Mouse (Mus musculus): ENCODE measurements around the gene Gcc1. TPM values are rescaled to one million over a fixed set of nuclear protein-coding genes. Genes with fewer than 3 reads are reported as not detected.

Gene Gcc1
- polyA plus RNA-seq, 1 experiment from 2014 or later: 10.4 TPM

GRCm38 (mm10) chr6:28416981-28417380 is 11.2 kb downstream of the Gcc1 start:
- Histone ChIP-seq H3K9me3 (ENCODE audit: control insufficient read depth, low read length) (no peaks in the 10 kb centered on the region), H3K27ac (ENCODE audit: low read depth, low read length) (no peak overlapping the region), H3K4me3 (ENCODE audit: low read length) (no peak overlapping the region), H3K36me3 (ENCODE audit: control insufficient read depth, insufficient read depth, low read length) (peaks cover 37% of the 10 kb centered on the region), H3K9ac (ENCODE audit: low read depth, low read length) (no peak overlapping the region), H3K4me2 (ENCODE audit: low read length) (no peak overlapping the region), H3K27me3 (replicated peaks; ENCODE audit: control insufficient read depth, insufficient read depth, low read length) (no peaks in the 10 kb centered on the region), H3K4me1 (ENCODE audit: control insufficient read depth, insufficient read depth, low read depth, low read length) (peaks cover 20% of the 10 kb centered on the region)
- 64% methylated on average over 4 of the region's 4 CpGs for WGBS
- no peak for ATAC-seq

DNA sequence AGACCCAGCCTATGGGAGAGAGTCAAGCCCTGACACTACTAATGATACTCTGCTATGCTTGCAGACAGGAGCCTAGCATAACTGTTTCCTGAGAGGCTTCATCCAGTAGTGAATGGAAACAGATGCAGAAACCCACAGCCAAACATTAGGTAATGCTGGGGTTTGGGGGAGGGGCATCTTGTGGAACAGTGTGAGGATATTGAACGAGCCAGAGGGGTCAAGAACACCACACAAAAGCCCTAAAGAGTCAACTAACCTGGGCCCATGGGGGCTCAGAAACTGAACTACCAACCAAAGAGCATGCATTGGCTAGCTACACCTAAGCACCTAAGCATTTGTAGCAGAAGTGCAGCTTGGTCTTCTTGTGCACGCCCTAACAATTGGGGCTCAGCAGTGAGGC is 17.0 kb downstream of the Gcc1 start:
- ATAC-seq: no peak
- 84% methylated on average over 2 of the region's 2 CpGs for WGBS

GRCm38 (mm10) chr6:28410053-28410452 is 18.1 kb downstream of the Gcc1 start:
- Histone ChIP-seq H3K9me3 (ENCODE audit: control insufficient read depth, low read length) (no peaks in the 10 kb centered on the region), H3K4me3 (ENCODE audit: low read length) (no peak overlapping the region), H3K27ac (ENCODE audit: low read depth, low read length) (no peak overlapping the region), H3K27me3 (replicated peaks; ENCODE audit: control insufficient read depth, insufficient read depth, low read length) (no peaks in the 10 kb centered on the region), H3K36me3 (ENCODE audit: control insufficient read depth, insufficient read depth, low read length) (peaks cover 3% of the 10 kb centered on the region; the same call in 1 of the 2 replicates), H3K9ac (ENCODE audit: low read depth, low read length) (no peak overlapping the region), H3K4me2 (ENCODE audit: low read length) (no peak overlapping the region), H3K4me1 (ENCODE audit: control insufficient read depth, insufficient read depth, low read depth, low read length) (no peaks in the 10 kb centered on the region)
- 87% methylated on average over 9 of the region's 9 CpGs for WGBS
- no peak for ATAC-seq

More for the DNA sequence above, 17.0 kb downstream of the Gcc1 start:
- Histone ChIP-seq H3K9ac (ENCODE audit: low read depth, low read length) (no peak overlapping the region), H3K36me3 (ENCODE audit: control insufficient read depth, insufficient read depth, low read length) (peaks cover 13% of the 10 kb centered on the region), H3K4me3 (ENCODE audit: low read length) (no peak overlapping the region), H3K27ac (ENCODE audit: low read depth, low read length) (no peak overlapping the region), H3K4me2 (ENCODE audit: low read length) (no peak overlapping the region), H3K9me3 (ENCODE audit: control insufficient read depth, low read length) (no peaks in the 10 kb centered on the region), H3K27me3 (replicated peaks; ENCODE audit: control insufficient read depth, insufficient read depth, low read length) (no peaks in the 10 kb centered on the region), H3K4me1 (ENCODE audit: control insufficient read depth, insufficient read depth, low read depth, low read length) (no peaks in the 10 kb centered on the region)

GRCm38 (mm10) chr6:28399791-28400190 is 28.4 kb downstream of the Gcc1 start:
- ATAC-seq: no peak
- H3K36me3 ChIP-seq (ENCODE audit: control insufficient read depth, insufficient read depth, low read length): no peaks in the 10 kb centered on the region
- no peak overlapping the region for H3K4me3 ChIP-seq (ENCODE audit: low read length)
- H3K27ac ChIP-seq (ENCODE audit: low read depth, low read length): no peak overlapping the region
- H3K9me3 ChIP-seq (ENCODE audit: control insufficient read depth, low read length): peaks cover 3% of the 10 kb centered on the region; the same call in 1 of the 2 replicates
- H3K27me3 ChIP-seq (replicated peaks; ENCODE audit: control insufficient read depth, insufficient read depth, low read length): no peaks in the 10 kb centered on the region
- WGBS: 94% methylated on average over 4 of the region's 4 CpGs
- no peak overlapping the region for H3K4me2 ChIP-seq (ENCODE audit: low read length)
- H3K4me1 ChIP-seq (ENCODE audit: control insufficient read depth, insufficient read depth, low read depth, low read length): peaks cover 4% of the 10 kb centered on the region
- H3K9ac ChIP-seq (ENCODE audit: low read depth, low read length): no peak overlapping the region

- Histone ChIP-seq H3K4me3 (ENCODE audit: low read length) (no peak overlapping the region), H3K4me2 (ENCODE audit: low read length) (no peak overlapping the region), H3K27ac (ENCODE audit: low read depth, low read length) (no peak overlapping the region), H3K4me1 (ENCODE audit: control insufficient read depth, insufficient read depth, low read depth, low read length) (peaks cover 4% of the 10 kb centered on the region), H3K36me3 (ENCODE audit: control insufficient read depth, insufficient read depth, low read length) (no peaks in the 10 kb centered on the region), H3K9me3 (ENCODE audit: control insufficient read depth, low read length) (peaks cover 3% of the 10 kb centered on the region; the same call in 1 of the 2 replicates), H3K27me3 (replicated peaks; ENCODE audit: control insufficient read depth, insufficient read depth, low read length) (no peaks in the 10 kb centered on the region), H3K9ac (ENCODE audit: low read depth, low read length) (no peak overlapping the region)
- ATAC-seq: no peak
- 93% methylated on average over 3 of the region's 3 CpGs for WGBS
Observed at GRCm38 (mm10) chr6:28398726-28399125, 29.5 kb downstream of the Gcc1 start.

- WGBS: under 1% methylated on average over 32 of the region's 33 CpGs
- peak; percentile 70 for ATAC-seq
Observed at GRCm38 (mm10) chr6:28397681-28398203, 30.4 kb downstream of the Gcc1 start, which contains the start of gene Zfp800. Gene Zfp800 (minus strand): TSS chr6:28398005.

DNA sequence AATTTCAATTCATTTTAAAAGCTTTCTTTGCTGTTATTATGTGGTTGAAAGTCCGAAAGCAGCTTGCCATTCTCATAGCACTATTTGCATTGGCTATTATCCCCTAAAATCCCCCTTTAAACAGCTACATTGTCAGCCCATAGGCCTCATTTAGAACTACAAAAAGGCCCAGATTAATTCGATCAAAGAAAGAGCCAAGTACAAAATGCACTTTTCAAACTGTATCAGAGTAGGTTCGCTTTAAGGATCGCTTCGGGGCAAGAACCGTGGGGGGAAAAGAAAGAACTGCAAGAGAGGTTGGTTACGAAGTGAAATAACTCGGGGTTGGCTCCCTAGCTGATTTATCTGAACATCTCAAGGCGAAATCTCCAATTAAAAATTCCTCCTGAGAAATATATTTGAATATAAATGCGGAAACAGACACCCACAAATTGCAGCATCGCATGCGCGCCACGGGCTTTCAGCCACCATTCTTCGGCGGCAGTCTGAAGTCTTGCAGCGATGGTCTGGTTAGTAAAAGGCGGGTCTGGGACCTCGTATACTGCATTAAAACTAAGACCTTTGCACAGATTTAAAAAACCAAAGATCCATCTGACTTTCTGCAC is 31.2 kb downstream of the Gcc1 start:
- Histone ChIP-seq H3K9ac (ENCODE audit: low read depth, low read length) (peak overlapping the region; percentile 73), H3K27me3 (replicated peaks; ENCODE audit: control insufficient read depth, insufficient read depth, low read length) (no peaks in the 10 kb centered on the region), H3K4me3 (ENCODE audit: low read length) (peak overlapping the region; percentile 56), H3K27ac (ENCODE audit: low read depth, low read length) (no peak overlapping the region), H3K4me1 (ENCODE audit: control insufficient read depth, insufficient read depth, low read depth, low read length) (peaks cover 4% of the 10 kb centered on the region), H3K36me3 (ENCODE audit: control insufficient read depth, insufficient read depth, low read length) (no peaks in the 10 kb centered on the region), H3K9me3 (ENCODE audit: control insufficient read depth, low read length) (peaks cover 3% of the 10 kb centered on the region; the same call in 1 of the 2 replicates), H3K4me2 (ENCODE audit: low read length) (peak overlapping the region; percentile 94)
- 2% methylated on average over 19 of the region's 19 CpGs for WGBS
- peak; percentile 69; the same call in 1 of the 2 replicates for ATAC-seq

More at GRCm38 (mm10) chr6:28397681-28398203, 30.4 kb downstream of the Gcc1 start, which contains the start of gene Zfp800:
- Histone ChIP-seq H3K4me3 (ENCODE audit: low read length) (peak within 1 kb of the TSS; percentile 56), H3K27me3 (replicated peaks; ENCODE audit: control insufficient read depth, insufficient read depth, low read length) (no peaks in the 10 kb centered on the region), H3K9me3 (ENCODE audit: control insufficient read depth, low read length) (peaks cover 3% of the 10 kb centered on the region; the same call in 1 of the 2 replicates), H3K4me2 (ENCODE audit: low read length) (peak within 1 kb of the TSS; percentile 94), H3K4me1 (ENCODE audit: control insufficient read depth, insufficient read depth, low read depth, low read length) (peaks cover 4% of the 10 kb centered on the region), H3K27ac (ENCODE audit: low read depth, low read length) (peak within 1 kb of the TSS; percentile 54; the same call in 1 of the 2 replicates), H3K9ac (ENCODE audit: low read depth, low read length) (peak within 1 kb of the TSS; percentile 73), H3K36me3 (ENCODE audit: control insufficient read depth, insufficient read depth, low read length) (no peaks in the 10 kb centered on the region)

DNA sequence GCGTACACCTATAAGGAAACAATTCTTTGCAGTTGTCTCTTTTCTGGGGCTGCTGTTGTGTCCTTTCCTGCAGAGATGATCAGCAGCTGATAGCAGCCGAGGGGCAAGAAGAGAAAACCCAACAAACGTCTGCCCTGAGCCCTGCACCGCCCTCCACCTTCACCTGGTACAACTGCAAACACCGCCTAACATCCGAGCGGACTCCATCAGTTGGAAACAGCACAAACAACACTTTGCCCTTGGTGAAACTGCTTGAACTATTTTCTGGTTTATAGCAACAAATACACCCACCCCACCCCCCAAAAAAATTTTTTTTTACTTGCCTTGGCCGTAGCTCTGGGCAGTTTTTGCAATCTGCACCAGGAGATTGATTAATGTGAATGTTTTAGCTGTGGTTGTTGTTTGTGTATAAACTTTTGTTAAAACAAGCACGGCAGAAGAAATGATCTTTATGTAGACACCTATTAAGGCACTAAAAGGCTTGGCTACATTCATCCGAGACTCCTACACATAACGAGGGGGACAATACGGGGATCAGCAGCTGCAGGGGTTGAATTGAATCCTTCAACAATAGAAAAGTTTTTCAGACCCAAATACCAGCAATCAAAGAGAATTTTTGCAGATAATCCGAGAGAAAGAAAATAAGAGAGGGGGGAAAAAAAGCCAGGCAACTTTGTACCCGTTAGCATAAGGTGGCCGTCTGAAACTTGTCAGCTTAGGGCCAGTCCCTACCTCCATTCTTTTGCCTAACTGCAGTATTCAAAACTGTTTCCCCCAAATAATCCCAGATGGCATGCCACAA is 31.9 kb downstream of the Gcc1 start:
- Histone ChIP-seq H3K9ac (ENCODE audit: low read depth, low read length) (peak overlapping the region; percentile 73; the same call in 1 of the 2 replicates), H3K4me2 (ENCODE audit: low read length) (peak overlapping the region; percentile 94), H3K27ac (ENCODE audit: low read depth, low read length) (no peak overlapping the region), H3K4me3 (ENCODE audit: low read length) (peak overlapping the region; percentile 56), H3K36me3 (ENCODE audit: control insufficient read depth, insufficient read depth, low read length) (no peaks in the 10 kb centered on the region), H3K27me3 (replicated peaks; ENCODE audit: control insufficient read depth, insufficient read depth, low read length) (no peaks in the 10 kb centered on the region), H3K9me3 (ENCODE audit: control insufficient read depth, low read length) (peaks cover 3% of the 10 kb centered on the region; the same call in 1 of the 2 replicates), H3K4me1 (ENCODE audit: control insufficient read depth, insufficient read depth, low read depth, low read length) (peaks cover 4% of the 10 kb centered on the region)
- no peak for ATAC-seq
- 29% methylated on average over 15 of the region's 15 CpGs for WGBS

DNA sequence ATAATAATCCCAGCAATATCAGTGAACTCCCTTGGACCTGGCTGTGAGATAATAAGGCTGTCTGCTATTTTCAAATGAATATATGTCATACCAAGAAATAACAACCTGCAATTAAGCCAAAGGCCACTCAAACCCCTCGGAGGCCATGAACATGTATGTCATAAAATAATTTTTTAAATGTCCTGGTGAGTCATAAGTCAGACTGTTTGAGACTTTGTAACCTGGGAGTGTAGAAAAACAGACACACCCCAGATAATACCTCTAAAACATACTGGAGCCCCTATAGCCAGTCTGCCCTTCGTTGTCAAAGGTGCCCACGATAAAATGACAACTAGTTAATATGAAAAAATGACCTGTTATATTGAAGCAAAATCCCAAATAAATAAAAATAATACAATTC is 39.2 kb downstream of the Gcc1 start:
- no peaks in the 10 kb centered on the region for H3K27me3 ChIP-seq (replicated peaks; ENCODE audit: control insufficient read depth, insufficient read depth, low read length)
- no peak overlapping the region for H3K4me2 ChIP-seq (ENCODE audit: low read length)
- H3K36me3 ChIP-seq (ENCODE audit: control insufficient read depth, insufficient read depth, low read length): no peaks in the 10 kb centered on the region
- 91% methylated on average over 3 of the region's 3 CpGs for WGBS
- H3K4me1 ChIP-seq (ENCODE audit: control insufficient read depth, insufficient read depth, low read depth, low read length): no peaks in the 10 kb centered on the region
- H3K27ac ChIP-seq (ENCODE audit: low read depth, low read length): no peak overlapping the region
- no peaks in the 10 kb centered on the region for H3K9me3 ChIP-seq (ENCODE audit: control insufficient read depth, low read length)
- H3K4me3 ChIP-seq (ENCODE audit: low read length): no peak overlapping the region
- no peak overlapping the region for H3K9ac ChIP-seq (ENCODE audit: low read depth, low read length)
- ATAC-seq: no peak

Data from hindbrain, embryonic 16.5 days (tissue).